Mouse (Mus musculus) gastrocnemius, postnatal 14 days (tissue): ENCODE measurements around the gene Wdr86. TPM values are rescaled to one million over a fixed set of nuclear protein-coding genes. Genes with fewer than 3 reads are reported as not detected.
"Not testable (repeated sequence)": the region's sequence is repeated elsewhere in the genome, so short reads cannot be mapped to it uniquely, and the experiment has no call there.

Experiments used
- DNase-seq: peaks from one replicate; pipeline ENCODE4 v3.0.0; 2021; ENCODE audit warnings: mixed read lengths
- intact Hi-C: fragments of 180-260 bp; cut with DNase I; formaldehyde crosslinking; loops from one replicate; pipeline ENCODE4 v1.15.1; 2025; ENCODE audit warnings: low total_unique reads
- long read RNA-seq, 2 experiments: library from polyadenylated mRNA; stranded (forward); transcript quantifications; one replicate each; pipeline ENCODE4 v2.0.0; 2021
- total RNA-seq, 2 experiments: library from RNA; stranded (reverse); gene quantifications; 2 replicates each; pipeline ENCODE4 v1.2.3; 2021

The Wdr86 gene
- under 1 TPM; 0.07 to 0.35 TPM for total RNA-seq
- long read RNA-seq, experiment 1, result 0 reads
- long read RNA-seq, experiment 2, partial matches to known transcripts, result 0 of 1 reads
- long read RNA-seq, experiment 2, other reads (novel, unspliced or antisense), result 0 of 1 reads

DNA sequence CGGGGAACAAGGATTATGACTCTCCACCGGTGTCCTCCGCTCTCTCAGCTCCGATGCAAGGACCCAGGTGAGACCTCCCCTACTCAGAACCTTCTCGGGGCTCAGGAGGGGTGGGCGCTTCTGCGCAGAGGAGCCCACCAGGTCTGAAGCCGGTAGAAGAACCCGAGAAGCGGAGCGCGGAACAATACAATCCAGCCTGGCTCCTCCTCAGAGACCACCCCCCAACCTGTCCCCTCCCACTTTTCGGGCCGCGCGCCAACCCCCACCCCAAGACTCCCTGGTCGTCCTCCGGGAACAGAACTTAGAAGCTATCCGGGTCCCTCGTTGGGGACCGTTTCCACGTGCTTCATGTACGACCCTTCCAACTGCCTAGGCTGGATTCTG lies at the start of gene Wdr86:
Gene Wdr86, minus strand, starts transcription at position 240 of the 384 bp plus-strand sequence.
- DNase-seq, result no peak
- intact Hi-C loops, result no loop called here

DNA sequence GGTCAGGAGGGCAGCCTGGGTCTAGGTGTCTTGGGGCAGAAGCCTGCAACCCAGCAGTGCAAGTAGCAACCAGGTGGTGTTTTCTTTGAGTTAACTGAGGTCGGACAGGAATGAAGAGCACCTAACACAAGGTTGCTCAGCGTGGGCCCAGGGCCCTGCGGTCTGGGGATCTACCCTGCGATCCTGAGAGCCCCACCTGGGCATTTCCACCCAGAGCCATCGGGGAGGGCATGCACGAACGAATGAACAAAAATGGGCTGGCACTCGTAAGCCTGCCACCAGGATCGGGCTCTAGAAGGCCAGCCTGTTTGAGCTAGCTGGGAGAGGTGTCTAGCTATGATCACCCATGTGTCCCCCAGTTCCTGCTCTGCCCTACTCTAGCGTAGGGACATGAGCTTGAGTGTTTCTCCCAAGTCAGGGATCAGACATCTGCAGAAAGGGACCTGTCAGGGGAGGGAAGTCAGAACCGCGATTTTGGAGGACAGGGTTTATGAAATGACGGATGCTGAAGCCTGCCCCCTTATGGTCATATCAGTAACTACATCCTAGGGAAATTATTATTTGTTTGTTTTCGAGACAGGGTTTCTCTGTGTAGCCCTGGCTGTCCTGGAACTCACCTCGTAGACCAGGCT lies 49.5 kb upstream of the Wdr86 start:
- intact Hi-C loops, result loop anchor here (5.0 kb wide), 1 partner anchor 103 kb away; no protein-coding TSS in a partner anchor
- DNase-seq, result no peak

DNA sequence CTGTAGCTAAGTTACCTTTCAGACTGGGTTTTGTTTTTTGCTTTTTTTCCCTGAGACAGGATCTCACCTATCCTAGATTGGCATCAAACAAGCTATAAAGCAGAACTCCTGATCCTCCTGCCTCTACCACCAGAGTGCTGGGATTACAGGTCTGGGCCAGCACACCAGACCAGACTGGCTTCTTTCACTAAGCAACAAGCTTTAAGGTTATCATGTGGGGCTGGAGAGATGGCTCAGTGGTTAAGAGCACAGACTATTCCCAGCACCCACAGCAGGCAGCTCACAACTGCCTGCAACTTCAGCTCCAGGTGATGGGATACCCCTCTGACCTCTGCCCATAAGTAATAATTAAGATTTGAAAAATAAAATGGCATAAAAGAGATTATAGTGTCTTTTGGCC lies 48.8 kb upstream of the Wdr86 start:
- intact Hi-C loops, result loop anchor here (5.0 kb wide), 1 partner anchor 102 kb away; no protein-coding TSS in a partner anchor
- no peak for DNase-seq

DNA sequence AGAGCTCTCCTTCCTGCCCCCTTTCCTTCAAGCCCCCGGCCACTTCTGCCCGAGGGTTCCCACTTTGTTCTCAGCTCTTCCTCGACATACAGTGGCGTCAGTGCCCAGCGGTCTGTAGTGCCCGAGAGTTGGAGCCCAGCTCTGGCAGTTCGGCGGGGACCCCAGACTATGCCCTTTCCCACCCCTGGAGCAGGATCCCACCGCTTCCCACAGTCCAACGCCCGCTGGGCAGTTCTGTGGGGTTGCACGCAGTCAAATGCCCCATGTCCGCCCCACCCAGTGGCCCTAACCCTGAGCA lies 48.3 kb upstream of the Wdr86 start:
- intact Hi-C loops, result loop anchor here (5.0 kb wide), 1 partner anchor 101 kb away; no protein-coding TSS in a partner anchor

DNA sequence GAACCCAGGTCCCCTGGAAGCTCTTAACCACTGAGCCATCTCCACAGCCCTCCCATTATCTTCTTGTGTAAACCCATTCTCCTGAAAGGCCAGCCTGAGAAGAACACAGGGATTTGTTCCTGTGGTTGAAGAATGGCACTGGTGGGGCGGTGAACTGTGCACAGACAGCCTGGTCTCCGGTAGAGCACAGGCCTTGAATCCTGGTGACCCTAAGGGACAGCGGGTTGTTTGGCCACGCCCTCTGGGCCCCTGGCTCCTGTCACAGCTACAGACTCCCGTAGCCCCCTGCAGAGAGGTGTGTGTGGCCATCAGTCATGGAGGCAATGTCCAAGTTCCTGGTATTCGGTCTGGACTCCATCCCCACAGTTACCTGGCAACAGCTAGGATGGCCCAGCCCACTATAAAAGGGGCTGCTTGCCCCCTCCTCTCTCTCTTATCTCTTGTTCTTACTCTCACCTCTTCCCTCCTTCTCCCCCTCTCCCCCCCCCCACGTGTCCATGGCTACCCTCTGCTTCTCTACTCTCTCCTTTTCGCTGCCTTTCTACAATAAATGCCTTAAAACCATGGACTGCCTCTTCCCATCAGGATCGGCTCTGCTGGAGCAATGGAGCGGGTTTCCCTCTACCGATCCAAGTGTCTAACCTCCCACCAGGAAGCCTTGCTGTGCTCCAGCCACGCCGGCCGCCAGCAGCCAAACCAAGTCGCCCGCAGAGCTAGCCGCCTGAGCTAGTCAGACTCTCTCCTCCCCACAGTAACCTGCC lies 47.7 kb upstream of the Wdr86 start:
- no peak for DNase-seq
- intact Hi-C loops, result loop anchor here (5.0 kb wide), 1 partner anchor 101 kb away; no protein-coding TSS in a partner anchor

More for the DNA sequence above, 48.3 kb upstream of the Wdr86 start:
- DNase-seq, result no peak

DNA sequence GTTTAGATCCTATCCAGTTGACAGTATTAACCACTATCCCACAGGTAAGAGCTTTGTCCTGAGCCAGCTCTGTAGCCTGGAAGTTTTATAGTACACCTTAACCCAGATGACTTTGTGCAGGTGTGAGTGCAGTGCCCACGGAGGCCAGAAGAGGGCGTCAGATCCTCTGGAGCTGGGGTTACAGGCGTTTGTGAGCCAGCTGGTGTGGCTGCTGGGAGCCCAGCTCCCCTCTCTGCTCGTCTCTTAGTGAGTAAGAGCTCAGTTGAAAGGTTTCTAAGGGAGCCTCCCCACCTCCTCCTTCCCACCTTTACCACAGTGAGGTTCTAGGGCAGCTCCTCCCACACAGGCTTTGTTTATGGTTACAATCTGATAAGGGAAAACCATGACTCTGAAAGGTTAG lies 46.2 kb upstream of the Wdr86 start:
- intact Hi-C loops, result loop anchor here (5.0 kb wide), 1 partner anchor 99 kb away; no protein-coding TSS in a partner anchor
- no peak for DNase-seq

DNA sequence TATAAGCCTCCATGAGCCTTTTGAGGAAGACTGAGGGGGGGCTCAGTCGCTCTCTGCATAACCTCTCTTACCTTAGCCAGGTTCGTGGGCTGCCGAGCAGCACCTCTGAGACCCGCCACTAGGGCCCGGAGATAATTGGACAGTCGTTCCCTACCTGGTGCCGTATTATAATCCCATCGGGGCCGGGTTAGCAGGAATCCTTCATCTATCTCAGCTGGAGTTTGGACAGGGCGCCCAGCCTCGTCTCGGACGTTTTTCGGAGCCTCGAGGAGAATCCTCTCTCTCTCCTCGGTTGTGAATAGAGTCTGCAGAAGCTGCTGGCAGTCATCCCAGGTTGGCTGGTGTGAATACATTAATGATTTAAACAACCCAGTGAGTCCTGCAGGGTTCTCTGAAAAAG lies 44.0 kb upstream of the Wdr86 start:
- DNase-seq, intact Hi-C loops: not testable (repeated sequence)

DNA sequence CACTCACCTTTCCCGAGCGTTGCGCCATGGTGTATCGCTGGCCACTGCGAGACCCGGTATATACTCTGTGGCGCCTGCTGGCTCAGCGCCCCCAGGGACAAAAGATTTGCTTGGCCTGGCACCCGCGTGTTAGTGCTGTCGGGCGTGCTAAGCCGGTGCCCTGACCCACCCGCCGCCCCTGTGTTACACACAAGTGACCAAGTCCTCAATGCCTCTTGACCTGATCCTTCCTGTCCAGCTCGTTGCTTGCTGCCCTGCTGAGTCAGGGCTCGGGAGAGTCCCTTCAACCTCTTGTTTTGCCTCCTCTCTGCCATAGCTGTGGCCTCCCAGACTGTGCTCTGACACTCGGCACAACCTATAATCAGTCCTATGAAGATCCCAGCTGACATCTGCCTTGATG lies 27.3 kb upstream of the Wdr86 start, which contains the start of gene Crygn:
Gene Crygn, minus strand, starts transcription at position 193 of the 400 bp plus-strand sequence.
- intact Hi-C loops, result no loop called here

DNA sequence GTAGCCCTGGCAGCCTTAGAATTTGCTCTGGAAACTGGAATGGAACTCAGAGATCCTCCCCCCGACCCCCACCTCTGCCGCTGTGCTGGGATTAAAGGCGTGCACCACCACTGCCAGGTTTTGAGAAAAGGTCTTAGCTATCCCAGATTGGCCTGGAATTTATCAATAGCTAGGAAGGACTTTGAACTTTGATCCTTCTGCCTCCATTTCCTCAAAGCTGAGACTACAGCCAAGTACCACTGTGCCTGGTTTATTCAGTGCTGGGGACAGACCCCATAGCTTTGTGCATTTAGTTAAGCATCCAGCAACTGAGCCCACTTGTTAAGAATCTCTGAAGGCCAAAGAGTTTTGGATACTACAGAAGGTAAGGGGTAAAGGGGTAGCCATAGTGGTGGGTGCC lies 26.4 kb upstream of the Wdr86 start:
- DNase-seq, result no peak
- intact Hi-C loops, result no loop called here

More for the DNA sequence above, 27.3 kb upstream of the Wdr86 start, which contains the start of gene Crygn:
- no peak for DNase-seq

DNA sequence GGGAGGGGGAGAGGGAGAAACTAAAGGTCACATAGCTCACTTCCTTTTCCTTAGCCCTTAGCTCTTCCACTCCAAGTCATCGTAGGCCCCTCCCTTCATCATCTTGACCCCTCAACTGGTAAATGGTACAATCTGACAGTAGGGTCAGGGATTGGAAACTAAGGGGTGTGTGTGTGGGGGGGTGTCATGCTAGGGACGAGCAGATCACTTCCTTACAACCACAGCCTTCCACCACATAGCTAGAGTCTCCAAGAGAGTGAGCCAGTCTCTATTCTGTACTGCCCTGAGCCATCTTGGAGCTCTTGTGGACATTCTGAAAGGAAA lies 21.6 kb upstream of the Wdr86 start:
- no peak for DNase-seq
- intact Hi-C loops, result no loop called here

DNA sequence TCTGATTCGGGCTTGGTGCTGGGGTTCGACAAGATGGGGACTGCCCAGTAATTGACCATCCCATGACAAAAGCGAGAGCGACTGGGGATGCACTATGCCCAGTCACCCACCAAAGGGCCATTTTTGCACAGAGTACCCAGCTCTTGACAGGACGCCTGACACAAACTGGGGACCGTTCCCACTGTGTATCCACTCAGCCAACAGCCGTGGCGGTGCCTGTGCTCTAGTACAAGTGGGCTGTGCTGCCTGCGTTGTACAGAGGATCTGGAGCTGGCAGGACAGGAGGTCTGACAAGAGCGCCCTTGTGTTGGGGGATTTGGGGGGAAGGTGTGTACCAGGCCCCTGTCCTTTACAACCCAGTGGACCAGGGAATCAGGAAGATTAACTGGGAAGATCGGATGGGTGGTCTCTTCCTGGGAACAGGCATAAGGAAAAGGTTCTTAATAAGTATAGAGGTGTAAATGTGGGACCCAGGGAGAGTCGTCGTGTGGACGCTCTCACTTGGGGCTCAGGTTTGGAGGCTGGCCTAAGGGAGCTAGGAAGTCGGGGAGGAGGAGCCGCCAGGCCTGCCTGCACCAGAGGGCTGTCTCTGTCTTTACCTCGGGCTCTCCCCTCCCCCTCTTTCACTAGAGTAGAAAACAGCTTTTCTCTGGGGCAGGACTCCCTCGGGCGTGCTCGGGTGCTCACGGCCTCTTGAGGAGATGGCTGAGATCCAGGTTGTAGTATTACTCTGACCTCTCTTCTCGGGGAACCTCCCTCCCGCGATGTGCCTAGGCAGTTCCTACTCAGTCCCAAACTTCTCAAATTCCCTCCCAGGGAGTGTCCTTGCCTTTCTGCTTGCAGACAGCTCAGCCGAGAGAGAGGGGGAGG lies 21.0 kb upstream of the Wdr86 start:
- DNase-seq, result peak; percentile 65
- intact Hi-C loops, result loop anchor here (2.0 kb wide), 1 partner anchor 77 kb away; no protein-coding TSS in a partner anchor

DNA sequence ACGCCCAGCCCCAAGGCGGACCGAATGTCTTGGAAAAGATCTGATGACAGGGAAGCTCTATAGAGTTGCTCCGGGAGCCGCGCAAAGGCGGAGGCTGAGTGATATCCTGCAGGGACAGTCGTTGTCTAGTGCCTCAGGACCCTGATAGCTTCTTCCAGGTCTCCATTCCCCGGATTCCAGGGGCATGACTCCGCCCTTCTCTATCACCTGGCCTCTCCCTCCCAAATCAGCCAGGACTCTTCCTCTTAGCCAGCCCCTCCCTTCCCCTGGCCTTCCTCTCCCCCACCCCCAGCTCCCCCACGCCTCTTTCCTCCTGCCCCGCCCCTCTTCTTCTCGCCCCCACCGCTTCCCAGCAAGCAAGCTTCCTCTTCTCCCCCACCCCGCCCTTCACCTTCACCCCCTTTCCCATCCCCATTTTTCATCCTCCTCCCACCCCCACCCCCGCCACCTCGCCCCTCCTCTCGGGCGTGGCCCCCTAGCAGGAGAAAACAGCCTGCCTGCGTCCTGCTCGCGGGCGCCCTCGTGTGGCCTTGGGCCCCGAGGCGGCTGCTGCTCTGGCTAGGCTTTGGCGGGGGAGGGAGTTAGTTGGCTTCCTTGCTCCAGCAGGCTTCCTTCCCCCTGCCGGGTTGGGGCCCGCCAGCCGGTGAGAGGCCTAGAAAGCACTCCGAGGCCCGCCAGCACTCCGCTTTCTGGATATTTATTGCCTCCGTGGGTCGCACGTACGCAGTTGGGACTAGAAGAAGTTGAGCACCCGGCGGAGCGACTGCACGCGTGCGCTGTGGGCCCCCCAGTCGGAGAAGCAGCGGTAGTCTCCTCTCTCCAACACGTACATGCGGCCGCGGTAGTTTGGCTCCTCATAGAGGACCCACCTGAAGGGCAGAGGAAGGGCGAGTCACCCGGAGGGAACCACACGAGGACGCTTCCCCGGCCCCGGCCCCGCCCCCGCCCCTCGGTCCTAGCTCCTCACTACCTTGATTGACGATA lies 20.1 kb upstream of the Wdr86 start:
- intact Hi-C loops, result loop anchor here (2.0 kb wide), 1 partner anchor 76 kb away; no protein-coding TSS in a partner anchor
- peak; percentile 90 for DNase-seq

DNA sequence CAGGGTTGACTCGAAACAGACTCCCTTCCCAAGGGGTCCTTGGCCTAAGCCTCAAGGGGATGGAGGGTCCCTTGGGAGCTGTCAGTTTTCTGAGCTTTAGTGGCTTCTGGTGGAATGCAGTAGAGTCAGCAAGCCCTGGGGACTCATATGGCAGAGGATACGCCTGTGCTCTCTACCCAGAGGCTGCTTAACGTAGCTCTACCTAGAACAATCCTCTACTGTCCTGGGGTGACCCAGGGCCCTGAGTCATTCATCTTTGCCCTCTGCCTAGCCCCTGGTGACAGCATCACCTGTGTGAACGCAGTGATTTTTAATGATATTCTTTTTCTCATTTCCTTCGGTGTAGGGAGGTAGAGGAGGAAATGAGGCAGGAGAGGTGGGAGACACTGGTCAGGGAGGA lies 19.2 kb upstream of the Wdr86 start:
- no peak for DNase-seq
- intact Hi-C loops, result loop anchor here (2.0 kb wide), 1 partner anchor 75 kb away; no protein-coding TSS in a partner anchor

DNA sequence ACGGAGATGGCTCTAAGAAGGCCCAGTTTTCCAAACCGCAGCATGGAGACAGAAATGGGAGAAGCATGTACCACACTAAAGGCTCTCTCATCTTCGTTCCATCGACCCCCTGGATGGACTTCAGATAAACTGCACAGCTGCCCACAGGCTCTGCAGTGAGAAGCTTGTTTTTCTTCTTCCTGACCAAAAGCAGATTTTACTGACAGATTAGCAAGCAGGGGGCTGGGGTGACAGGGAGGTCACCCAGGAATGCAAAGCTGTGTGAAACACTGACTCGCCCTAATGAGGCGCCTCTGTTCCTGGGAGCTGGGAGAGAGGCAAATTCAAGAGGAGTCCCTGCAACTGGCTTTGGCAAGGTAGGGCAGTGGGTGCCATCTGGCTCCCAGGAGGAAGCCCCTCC lies 17.0 kb upstream of the Wdr86 start:
- no peak for DNase-seq
- intact Hi-C loops, result no loop called here

DNA sequence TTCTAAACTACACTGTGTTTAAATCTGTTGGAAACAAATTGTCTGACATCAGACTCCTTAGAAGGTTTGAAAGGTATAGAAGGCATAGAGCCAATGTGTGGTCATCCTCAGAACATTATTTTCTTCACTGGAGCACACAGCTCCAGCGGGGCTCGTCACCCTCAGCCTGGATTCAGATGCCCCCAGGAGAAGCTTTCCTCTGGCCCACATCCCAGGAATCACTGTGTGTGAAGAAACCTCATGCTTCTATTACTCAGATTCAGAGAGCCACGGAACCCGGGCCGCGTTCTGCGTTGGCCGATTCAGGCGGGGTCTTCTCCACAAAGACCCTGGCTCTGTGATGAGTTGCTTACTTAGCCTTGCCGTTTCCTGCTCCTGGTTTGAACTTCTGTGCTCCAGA lies 13.4 kb upstream of the Wdr86 start:
- intact Hi-C loops, result no loop called here
- peak; percentile 35 for DNase-seq

DNA sequence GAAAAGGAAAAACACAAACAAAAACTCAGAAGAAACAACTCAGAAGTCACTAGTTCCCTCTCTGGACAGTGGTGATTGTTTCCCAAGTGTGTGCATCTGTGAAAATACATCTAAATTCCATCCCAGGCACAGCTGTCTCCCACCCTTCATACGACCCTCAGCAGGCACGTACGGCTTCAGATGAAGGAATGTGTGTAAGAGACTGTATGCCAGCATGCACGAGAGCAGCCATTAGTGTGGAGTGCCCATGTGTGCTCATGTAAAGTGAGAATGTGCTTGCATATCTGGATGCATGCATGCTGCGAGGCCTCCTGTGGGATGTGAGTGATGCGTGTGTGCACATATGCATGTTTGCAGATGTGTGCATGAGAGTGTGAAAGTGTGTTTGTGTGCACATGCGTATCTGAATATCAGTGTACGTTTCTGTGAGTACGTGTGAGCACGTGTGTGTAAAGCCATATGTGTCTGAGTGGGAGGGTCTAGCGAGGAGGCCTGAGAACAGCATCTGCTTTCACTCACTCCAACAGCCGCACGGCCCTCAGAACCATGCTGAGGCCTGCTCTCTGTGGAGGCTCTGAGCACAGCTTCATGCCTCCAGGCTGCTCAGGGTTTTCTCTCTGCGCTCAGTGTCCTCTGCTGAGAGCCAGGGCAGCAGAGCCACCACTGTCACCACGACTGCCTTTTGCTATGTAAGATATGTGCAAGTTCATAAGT lies 10.8 kb upstream of the Wdr86 start:
- no peak for DNase-seq
- intact Hi-C loops, result no loop called here

DNA sequence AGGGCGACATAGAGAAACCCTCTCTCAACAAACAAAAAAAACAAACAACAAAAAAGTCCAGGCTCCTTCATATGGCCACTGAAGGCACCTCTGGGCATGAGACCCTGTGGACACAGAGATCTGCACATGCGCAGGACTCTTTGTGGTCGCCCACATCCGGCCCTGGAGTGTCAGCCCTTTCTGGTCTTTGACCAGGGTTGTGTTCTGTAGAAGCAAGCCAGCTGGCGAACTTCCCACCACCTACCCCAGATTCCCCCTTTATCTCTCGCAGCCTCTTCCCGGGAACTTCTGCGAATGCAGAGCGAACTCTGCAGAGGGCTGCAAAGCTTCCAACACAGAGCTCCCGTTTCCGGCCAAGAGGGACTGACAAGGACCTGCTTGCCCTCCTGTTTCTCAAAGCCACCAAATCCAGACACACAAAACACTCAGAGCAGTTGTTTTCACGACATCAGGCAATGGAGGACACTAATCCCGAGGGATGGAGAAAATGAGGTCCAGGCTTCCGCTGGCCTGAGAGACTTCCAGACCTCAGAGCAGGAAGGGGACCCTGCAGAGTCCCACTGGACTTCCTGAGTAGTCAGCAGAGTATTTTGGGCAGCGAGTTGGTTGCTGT lies 8.7 kb upstream of the Wdr86 start:
- DNase-seq, result peak; percentile 71
- intact Hi-C loops, result no loop called here

DNA sequence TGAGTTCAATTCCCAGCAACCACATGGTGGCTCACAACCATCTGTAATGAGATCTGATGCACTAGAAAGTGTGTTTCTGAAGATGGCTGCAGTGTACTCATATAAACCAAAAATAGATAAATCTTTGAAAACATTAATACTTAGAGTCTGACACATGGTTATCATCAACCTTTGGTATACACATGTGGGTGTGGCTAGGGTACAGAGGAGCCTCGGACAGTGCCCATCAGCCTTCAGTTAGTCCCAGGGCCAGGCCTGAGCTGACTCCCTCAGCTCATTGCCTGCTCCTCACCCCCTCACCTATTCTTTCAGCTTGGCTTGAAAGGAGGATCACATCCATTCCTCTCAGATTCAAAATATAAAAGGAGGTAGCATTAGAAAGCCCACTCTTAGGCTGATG lies 8.0 kb upstream of the Wdr86 start:
- intact Hi-C loops, result no loop called here
- DNase-seq, result no peak
